Mouse (Mus musculus) intestine, embryonic 16.5 days (tissue): ENCODE data around the gene Olfr510. TPM values are rescaled to one million over a fixed set of nuclear protein-coding genes. Genes with fewer than 3 reads are reported as not detected.

Experiments
- polyA plus RNA-seq: library from polyadenylated mRNA; unstranded; fragments of >200 nt; fragmentation: Nextera tagmentation; extraction: Ambion mirVana; gene quantifications from 2 replicates; pipeline ENCODE4 v1.2.1, GENCODE M21; 2015

Olfr510 gene
- polyA plus RNA-seq, 1 experiment from 2014 or later = not detected

Other genes with a start within 250 kb of the Olfr510 start
- gene Olfr497, start 246.0 kb upstream of the Olfr510 start, polyA plus RNA-seq = not detected in 2 replicates
- gene Olfr498, start 201.1 kb upstream of the Olfr510 start, polyA plus RNA-seq = not detected in 2 replicates
- not detected in 2 replicates for gene Olfr502, start 141.4 kb upstream of the Olfr510 start, polyA plus RNA-seq
- not detected in 2 replicates for gene Olfr503, start 121.9 kb upstream of the Olfr510 start, polyA plus RNA-seq
- not detected in 2 replicates for gene Olfr504, start 100.6 kb upstream of the Olfr510 start, polyA plus RNA-seq
- not detected in 2 replicates for gene Olfr506, start 55.6 kb upstream of the Olfr510 start, polyA plus RNA-seq
- gene Olfr507, start 44.6 kb upstream of the Olfr510 start, polyA plus RNA-seq = not detected in 2 replicates
- not detected in 2 replicates for gene Olfr508, start 36.4 kb upstream of the Olfr510 start, polyA plus RNA-seq
- gene Olfr509, start 14.5 kb upstream of the Olfr510 start, polyA plus RNA-seq = not detected in 2 replicates
- gene Olfr512, start 46.9 kb downstream of the Olfr510 start, polyA plus RNA-seq = not detected in 2 replicates
- gene Olfr513, start 84.6 kb downstream of the Olfr510 start, polyA plus RNA-seq = not detected in 2 replicates
- gene Olfr514, start 159.6 kb downstream of the Olfr510 start, polyA plus RNA-seq = not detected in 2 replicates
- gene Olfr516, start 184.1 kb downstream of the Olfr510 start, polyA plus RNA-seq = not detected in 2 replicates
- not detected in 2 replicates for gene Olfr517, start 206.0 kb downstream of the Olfr510 start, polyA plus RNA-seq
- not detected in 2 replicates for gene Olfr518, start 218.6 kb downstream of the Olfr510 start, polyA plus RNA-seq
- gene Olfr519, start 228.0 kb downstream of the Olfr510 start, polyA plus RNA-seq = not detected in 2 replicates